Mouse (Mus musculus): ENCODE data around the gene Olfr917.

Gene Olfr917

DNA sequence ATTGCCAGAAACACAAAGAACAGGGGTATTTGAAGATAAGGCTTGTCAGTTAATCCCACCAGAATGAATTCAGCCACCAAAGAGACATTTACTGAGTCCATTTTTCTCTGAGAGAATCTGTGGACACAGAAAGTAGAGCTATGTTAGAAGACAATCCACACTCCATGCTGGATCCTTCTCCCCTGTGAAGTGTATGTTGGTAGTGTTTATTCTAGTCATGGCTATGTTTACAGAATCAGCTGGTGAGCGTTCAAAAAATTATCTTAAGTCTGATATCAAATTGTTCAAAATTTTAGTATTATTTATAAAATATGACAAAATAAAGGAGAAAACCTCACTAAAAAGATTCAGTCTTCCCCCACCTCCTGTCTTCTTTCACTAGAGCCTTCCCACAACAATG, at the start of gene Olfr917:
Gene Olfr917, minus strand, starts transcription at position 101 of the 400 bp plus-strand sequence.
- DNase-seq: no peak

DNA sequence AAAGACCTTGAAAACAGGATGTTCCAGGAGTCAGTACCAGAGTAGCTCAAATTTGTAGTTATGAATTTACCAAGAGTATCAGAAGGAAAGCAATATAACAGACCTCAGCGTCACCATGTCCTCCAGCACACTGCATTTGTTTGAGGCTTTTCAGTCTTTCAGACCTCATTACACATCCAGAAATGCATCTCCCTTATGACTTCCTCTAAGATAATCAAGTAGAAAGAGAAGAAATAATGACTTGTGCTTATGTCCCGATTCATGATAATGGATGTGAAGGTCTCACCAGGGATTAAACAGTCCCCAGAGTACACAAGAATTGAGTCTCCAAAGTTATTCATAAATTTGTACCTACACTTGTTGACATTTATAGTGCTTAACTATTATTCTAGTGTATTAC, 8.9 kb upstream of the Olfr917 start, which contains the start of gene Olfr918:
Gene Olfr918, minus strand, starts transcription at position 101 of the 400 bp plus-strand sequence.
- no peak for DNase-seq

DNA sequence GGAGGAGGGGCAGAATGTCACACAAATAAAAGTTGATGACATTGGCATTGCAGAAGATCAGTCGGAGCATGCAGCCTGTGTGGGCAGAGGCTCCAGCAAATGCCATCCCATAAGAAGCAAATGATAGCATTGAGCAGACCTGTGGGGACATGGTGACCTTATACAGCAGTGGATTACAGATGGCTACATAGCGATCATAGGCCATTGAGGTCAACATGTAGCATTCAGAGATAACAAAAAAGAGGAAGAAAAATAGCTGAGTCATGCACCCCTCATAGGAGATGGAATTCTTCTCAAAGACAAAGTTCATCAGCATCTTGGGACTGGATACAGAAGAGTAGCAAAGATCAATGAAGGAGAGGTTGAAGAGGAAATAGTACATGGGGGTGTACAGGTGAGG, 7.2 kb upstream of the Olfr917 start:
- no peak for DNase-seq

DNA sequence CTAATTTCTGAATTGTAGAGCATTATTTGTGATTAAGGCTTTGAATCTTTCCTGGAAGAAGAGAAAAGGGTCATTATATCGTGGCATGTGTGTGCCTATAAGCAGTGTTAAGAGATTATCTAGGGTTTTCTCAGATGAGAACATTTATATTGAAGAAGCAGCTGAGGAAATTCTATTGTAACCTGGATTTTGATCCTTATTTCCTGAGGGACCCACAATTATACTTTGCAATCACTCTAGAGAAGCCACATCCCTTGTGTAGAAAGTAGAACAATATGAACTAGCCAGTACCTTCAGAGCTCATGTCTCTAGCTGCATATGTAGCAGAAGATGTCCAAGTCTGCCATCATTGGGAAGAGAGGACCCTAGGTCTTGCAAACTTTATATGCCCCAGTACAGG, 5.9 kb downstream of the Olfr917 start, which contains the start of gene Olfr916:
Gene Olfr916, minus strand, starts transcription at position 101 of the 400 bp plus-strand sequence.
- no peak for DNase-seq

DNA sequence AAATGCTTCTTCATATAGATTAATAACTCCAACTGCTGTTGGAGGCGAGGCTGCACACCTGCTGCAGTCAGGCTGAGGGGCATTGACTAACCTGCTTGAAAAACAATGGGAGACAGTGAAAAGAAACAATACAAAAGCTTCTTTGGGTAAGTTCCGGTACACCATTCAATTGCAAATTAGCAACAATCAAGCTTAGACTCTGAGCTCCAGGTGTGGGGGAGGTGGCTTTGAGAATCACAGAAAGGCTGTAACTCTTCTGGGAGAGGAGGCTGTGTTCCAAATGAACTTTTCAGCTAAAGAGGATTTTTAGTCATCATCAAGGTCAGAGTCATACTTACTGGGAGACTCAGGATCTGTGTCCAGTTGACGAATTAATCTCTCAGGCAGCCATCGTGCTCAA, 33.2 kb downstream of the Olfr917 start:
- DNase-seq: no peak

All from cerebellum, postnatal 36 days (tissue).